Mouse (Mus musculus) T-helper 2 cell (primary cell): ENCODE measurements around the gene Erh.

Experiments
- in situ Hi-C: fragments of 300-600 bp; cut with MboI, MseI; formaldehyde crosslinking; loops from one replicate; pipeline ENCODE4 v1.15.1; 2025; ENCODE audit warnings: high pct_unique_total_duplicates

Gene Erh

DNA sequence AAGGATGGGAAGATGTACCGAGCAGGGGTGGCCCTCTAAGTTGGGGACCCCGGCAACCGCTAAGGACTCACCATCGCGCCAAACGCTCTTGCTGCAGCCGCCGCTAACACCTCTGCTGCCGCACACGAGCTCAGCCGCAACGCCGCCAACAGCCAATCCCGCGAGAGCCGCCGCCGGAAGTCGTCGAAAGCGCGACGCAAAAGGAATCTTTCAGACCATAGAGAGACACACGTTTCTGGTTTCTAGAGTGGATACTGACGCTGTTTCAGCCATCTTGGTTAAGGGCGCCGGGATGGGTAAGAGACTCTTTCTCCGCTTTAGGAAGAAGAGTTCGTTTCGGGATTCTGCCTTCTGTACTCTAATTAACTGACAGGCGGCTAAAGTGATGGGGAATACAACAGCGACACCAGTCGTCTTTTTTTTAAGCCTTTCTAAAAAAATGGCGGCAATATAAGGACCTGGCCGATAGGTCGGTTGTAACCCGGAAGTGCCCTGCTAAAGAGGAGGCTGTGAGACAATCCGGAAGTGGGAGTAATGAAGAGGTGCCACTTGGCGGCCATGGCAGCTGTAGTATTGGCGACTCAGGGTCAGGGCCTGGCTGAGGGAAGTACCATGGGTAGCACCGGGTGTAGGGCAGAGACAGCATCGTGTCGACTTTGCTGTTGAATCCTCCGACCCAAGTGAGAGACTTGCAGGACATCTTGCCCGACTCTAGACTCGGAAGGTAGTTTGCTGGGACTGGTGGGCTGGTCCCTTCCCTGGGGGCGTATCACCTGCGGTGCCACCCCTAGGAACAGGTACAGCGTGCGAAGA, at the start of gene Erh, which contains the start of gene Slc39a9:
Erh (minus strand) TSS at position 649 of the 813 bp plus-strand sequence.
Slc39a9 (plus strand) TSS at position 191 of the 813 bp plus-strand sequence.
- in situ Hi-C loops: no loop called here

DNA sequence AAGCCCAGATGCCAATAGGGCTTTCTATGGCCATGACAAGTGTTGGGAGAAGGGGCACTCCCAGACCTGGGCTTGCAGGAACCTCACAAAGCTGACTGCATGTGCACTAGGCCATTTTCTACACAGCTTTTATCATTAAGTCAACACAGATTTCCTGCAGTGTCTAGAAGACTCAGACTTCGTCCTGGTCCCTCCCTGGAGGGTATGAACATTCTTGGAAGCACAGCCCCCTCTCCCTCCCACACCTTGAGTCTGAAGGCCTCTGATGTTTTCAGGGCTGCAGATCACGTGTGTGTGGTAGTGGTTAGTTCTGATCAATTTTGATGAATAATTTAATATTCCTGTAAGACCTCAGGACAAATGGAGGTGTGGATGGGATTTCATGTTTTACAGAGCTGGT, 49.6 kb upstream of the Erh start:
- in situ Hi-C loops: no loop called here

DNA sequence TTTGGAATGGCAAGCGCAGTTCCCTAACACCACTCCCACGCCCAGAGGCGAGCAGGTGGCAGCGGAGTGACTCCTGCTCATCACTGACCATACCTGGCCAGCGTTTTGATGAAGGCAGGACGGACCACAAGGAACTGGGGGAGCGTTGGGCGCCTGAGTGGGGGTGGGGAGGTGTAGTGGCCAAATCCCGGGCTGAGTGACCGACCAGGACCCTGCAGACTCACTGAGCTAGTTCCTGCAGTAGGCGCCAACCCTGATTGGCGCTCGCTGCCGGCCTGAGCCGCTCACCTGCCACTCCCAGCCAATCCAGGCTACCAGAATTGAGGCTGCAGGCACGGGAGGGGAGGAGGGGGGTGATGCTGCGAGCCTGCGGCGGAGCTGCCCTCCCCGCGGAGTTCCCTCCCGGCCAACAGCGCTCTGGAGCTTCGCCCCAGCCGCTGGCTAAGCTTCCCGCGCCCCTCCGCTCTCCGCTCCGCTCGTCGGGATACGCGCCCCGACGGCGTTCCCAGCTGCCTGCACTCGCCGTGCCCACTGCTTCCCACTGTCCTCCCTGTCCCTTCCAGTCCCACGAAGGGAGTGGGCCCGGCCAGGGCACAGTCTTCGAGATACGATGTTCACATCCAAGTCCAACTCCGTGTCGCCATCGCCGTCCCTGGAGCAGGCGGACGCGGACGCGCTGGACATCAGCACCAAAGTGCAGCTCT, 48.3 kb upstream of the Erh start, which contains the start of gene Plekhd1:
Plekhd1 (plus strand) TSS at position 323 of the 704 bp plus-strand sequence.
- in situ Hi-C loops: no loop called here

DNA sequence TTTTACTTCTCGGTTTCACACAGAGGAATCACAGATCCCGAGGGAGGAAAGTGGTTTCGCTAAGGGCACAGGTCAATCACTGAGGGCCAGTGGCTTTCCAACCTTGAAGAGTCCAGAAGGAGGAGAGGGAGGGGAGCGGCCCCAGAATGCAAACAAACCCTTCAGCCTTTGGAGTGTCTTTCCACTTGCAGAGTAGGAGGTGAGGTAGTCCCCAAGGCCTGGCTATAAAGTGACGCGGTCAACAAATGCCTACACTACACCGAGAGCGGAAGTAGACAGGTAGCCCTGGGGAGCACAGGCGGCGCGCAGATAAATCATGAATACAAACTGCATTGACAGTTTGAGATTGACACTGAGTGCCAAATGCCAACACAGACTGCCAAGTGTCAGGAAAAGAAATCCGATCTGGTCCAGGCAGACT, 47.5 kb upstream of the Erh start:
- in situ Hi-C loops: no loop called here

DNA sequence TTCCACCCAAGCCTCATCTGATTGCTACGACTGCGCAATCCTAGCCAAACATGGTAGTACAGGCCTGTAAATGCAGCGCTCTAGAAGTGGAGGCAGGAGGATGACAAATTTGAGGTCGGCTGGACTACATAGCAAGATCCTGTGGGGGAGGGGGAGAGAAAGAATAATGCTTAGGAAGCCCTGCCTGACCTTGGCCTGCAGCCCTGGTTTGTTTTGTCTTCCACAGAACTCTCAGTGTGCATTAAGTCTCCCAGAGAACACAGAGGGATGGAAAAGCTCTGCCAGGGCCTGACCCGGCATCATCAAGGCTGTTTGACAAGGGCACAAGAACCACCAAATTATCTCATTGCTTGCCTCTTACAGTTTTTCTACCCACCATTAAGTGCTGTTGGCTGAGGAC, 45.6 kb upstream of the Erh start:
- in situ Hi-C loops: no loop called here

DNA sequence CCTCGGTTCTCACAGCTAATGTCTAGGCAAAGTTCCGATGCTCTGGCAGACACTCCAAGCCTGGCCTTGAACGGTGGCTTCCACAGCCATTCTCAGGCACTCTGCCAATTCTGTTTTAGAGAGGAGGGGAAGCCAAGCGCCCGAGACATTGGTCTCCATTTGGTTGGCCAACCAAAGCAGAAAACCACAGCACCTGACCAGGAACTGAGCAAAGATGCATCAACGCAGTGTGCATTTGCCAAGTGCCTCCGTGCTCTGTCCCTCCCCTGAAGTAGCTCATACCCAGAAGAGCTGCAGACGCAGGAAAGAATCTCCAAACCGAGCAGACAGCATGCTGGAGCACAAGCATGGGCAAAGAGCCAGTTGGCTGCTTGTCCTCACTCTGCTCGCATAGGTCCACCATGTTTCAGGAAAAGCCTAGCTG, 43.7 kb upstream of the Erh start:
- in situ Hi-C loops: no loop called here

DNA sequence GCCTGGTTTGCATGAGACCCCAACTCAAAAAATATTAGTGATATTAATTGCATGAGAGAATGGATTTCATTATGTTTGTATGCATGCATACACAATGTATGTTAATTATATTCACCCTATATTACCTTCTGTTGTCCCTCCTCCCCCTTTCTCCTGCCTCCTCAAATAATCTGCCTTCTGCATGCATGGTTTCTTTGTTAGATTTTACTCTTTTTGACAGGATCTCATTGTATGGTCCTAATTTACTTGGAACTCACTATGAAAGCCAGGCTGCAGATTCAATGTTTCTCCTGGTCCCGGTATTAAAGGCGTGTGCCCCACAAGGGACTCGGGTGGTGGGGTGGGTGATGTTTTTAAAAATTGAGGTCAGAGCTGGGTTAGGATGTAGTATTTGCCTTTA, 40.2 kb upstream of the Erh start:
- in situ Hi-C loops: no loop called here

DNA sequence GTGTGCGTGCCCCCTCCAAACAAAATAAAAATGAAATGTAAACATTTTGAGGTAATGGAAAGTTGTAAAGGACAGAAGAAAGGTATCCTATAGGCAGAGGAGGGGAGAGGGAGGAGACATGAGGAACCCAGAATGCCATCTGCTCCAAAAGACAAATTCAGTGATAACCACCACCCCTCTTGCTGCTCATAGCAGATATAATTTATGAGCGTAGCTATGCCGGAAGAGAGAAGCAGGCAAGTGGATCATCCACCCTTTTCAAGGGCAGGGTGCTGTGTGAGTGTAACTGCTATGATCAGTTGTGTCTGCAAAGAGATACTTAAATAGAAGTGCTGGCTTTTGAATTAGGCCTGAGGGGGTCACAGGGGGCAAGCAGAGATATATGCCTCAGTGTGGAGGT, 39.4 kb upstream of the Erh start:
- in situ Hi-C loops: no loop called here

DNA sequence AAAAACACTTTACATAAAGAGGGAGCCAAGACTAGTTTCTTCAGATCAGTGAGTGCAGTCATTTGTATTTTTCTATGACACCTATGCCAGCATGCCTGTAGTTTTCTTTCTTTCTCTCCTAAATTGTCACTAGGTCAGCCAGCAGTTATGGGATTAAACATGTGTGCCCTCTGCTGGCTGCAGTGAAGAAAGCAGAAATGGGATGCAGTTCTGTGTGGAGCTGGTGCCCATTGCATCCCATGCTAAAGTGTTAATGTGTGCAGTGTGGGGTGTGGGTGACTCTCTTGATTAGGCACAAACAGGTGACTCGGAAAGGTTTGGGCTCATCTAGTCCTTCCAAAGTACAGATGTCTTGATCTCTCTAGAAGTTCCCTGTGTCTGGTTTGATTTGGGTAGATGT, 37.2 kb upstream of the Erh start:
- in situ Hi-C loops: no loop called here

DNA sequence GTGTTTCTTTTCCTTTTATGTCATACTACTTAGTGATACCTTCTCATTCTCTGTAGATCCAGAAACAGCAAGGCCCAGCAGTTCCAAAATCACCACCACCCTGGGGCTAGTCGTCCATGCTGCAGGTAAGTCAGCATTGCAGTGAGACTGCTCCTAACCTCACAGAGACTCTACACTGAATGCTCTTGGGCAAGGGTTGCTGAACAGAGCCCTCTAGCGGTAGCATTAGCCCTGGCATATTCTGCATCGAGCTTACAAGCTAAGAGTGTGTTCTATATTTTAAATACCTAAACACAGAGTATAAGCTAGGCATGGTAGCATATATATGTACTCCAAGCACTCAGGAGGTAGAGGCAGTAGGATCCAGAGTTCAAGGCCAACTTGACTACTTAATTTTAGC, 29.0 kb upstream of the Erh start:
- in situ Hi-C loops: loop anchor here (5.0 kb wide), 1 partner anchor 66 kb away; no protein-coding TSS in a partner anchor

DNA sequence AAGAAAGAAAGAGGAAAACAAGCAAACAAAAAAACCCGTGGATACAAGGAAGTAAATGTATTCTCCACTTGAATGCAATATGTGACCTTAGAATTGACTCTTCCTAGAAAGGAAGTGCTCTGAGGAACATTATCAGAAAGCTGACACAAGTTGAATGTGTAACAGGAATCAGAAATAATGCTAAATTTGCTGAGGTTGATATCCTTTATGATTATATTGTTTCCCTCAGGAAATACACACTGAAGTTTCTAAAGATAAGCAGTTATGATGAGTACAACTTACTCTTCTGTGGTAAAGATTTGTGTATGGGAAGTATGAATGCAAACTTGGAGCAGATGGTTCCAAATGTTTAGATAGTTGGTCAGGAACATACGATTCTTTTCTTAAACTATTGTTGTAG, 24.2 kb upstream of the Erh start:
- in situ Hi-C loops: no loop called here

DNA sequence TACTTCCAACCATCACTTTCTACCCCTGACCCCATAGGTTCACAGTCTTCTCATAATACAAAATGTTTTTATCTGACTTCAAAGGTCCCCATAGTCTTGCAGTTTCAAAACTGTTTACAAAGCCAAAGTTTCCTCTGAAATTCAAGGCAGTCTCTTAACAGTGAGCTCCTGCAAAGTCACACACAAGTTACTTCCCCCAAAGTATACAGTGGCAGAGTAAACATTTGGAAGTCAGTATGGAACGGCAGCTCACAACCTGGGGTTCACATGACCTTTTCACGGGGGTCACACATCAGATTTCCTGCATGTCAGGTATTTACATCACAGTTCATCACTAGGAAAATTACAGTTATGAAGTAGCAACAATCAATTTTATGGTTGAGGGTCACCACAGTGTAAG, 19.8 kb upstream of the Erh start:
- in situ Hi-C loops: no loop called here

DNA sequence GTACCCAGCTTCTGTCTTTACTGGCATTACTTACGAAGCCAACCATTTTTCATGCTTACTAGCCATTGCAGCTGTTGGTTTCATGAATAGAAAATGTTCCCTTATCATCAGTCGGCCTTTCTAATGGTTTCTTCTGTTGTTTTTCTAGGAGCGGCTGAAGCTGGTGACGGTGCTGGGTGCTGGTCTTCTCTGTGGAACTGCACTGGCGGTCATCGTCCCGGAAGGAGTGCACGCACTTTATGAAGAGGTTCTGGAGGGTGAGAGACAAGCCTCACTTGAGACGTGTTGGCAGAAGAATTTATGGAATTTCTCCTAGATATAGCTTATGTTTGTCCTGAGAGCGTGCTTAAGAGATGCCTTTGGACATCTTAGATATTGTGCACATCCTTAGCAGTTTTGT, 18.2 kb upstream of the Erh start:
- in situ Hi-C loops: no loop called here

DNA sequence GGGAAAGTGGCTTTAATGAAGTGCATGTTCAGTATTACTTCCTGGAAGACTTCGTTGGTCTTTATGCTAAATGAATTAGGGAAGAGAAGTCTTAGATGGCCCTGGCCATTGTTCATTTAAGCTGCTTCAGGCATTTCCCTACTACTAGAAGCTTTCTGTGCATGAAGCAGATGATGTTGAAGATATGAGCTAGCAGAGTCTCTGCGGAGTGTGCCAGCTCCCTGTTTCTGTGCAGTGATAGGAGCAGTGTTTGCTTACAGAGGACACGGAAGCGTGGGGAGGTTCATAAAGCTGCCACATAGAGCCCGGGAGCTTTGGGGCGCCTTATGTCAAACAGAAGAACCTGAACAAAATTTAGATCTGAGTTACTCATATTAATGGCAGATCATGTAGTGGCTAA, 14.5 kb upstream of the Erh start:
- in situ Hi-C loops: no loop called here

DNA sequence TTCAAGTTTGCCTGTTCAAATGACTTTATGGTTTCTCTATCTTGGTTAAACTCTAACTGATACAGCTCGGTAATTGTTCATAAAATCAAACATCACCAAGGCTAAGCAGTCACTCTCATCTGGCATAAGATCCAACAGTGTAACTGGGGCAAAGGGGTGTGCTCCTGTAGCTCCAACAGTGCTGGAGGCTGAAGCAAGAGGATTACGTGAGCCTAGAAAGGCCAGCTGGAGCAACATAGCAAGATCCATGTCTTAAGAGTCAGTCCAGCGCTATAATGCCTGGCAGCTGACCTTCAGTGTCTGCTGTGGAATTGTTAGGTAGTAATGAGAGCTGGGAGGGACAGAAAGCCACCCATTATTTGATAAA, 10.5 kb upstream of the Erh start:
- in situ Hi-C loops: no loop called here

DNA sequence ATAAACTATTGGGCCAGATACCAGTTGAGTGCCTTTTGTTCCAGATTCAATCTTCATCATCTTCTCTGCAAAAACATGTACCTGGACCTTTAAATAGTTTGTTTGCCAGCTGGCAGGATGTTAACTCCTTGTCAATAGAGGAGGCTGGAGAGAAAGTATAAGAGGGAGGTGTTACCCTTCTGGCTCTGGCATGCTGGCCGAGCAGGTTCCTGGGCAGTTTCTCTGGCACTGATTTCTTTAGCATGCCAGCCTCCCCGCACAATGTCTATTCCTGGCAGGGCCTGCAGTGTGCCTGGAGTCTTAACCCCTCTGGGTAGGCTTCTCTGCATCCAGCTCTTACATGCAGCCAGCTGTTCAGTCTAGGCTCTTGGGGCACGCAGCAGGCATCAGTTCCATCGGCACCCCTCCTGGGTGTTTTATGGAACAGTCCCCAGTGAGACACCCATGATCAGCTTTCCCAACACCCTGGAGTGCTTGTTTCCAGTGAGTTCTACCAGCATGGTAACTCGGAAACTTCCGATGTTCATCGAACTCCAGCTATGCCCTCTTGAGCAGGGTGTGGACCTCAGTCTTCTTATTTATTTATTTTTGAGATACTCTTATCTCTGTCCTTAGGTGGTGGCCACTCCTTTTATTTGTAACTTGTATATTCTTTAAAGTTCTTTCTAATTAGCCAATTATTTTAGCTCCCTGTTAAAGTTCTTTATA, 10.0 kb upstream of the Erh start:
- in situ Hi-C loops: no loop called here

DNA sequence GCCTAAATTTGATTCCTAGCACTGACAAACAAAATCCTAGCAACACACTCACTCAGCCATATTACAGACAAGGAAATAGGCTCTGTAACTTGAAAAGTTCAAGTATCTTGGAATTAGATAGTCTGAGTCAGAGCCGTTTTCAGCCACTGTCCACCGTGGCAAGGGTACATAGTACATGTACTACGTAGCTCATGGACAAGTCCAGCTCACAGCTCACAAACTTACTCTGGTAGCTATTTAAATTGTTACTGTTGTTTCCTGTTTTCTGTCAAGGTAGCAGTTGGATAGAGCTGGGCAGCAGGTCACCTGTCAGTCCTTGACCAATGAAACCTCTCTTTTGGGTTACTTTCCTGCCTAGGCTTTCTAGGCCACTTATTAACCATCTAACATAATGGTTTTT, 2.2 kb upstream of the Erh start:
- in situ Hi-C loops: no loop called here

DNA sequence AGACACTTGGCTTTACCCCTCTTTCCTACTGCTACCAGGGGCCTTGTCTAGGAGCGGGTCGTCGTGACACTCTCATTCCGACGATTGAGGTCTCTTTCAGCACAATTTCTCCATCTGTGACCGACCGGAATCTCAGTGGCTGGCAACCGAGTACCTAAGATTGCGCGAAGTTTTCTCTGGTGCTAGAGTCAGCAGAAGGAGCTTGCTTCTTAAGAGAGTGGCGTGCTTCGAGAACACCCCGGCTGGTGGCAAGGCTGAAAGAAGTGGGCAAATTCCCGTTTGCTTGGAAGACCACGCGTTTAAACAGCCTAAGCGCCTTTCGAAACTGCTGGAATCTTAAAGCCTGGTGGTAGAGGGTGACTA, 346 bp upstream of the Erh start:
- in situ Hi-C loops: no loop called here

DNA sequence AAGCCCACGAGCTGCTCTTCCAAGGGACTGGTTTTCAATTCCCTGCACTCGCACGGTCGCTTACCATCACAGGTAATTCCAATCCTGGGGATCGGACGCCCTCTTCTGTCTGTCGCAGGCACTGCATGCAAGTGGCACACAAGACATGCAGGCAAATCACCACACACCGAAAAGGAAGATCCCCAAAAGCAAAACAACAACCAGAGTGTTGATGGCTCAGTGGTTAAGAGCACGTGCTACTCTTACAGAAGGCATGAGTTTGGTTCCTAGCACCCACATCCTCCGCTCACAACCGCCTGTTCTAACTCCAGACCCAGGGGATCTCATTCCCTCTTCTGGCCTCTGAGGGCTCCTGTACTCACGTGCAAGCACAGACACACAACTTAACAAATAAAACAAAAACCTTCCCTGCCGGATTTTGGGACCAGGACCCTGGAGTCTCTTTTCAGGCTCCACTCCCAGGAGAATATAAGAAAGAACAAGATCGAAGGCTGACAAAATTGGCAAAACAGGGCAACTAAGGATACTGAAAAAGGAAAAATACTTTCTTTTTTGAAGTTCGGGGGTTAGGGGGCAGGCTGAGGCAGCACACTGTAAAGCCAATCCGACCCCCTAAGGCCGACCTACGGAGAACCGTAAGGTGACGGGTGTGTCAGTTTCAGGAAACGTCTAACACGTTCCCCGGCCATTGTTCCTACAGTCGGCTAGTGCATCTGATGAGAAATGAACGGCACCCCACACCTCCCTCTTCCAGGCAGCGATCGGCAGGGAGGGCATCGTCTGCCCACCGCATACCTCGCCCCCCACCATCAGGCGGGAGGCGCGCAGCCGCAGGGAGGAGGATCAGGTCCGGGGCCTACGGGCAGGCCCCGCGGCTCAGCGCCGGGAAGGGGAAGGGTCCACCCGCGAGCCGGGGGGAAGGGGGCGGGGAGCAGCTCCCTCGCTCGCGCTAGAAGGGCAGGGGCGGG, 1.1 kb downstream of the Erh start:
- in situ Hi-C loops: no loop called here

DNA sequence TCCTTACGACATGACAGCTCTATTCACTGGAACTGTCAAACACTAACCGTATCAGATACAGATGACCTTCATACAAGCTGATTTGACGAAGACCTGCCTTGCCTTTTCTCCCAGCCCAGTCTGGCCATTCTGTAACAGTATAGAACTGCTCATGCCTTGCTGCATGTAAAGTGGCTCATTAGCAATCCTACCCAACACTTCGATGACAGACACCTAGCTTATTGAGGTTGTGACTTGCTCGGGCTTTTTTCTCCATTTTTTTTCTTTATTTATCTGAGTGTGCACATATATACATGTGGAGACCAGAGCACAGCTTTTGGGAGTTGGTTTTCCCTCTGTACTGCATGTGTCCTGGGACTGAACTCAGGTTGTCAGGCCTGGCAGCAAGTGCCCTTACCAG, 12.4 kb downstream of the Erh start:
- in situ Hi-C loops: no loop called here

DNA sequence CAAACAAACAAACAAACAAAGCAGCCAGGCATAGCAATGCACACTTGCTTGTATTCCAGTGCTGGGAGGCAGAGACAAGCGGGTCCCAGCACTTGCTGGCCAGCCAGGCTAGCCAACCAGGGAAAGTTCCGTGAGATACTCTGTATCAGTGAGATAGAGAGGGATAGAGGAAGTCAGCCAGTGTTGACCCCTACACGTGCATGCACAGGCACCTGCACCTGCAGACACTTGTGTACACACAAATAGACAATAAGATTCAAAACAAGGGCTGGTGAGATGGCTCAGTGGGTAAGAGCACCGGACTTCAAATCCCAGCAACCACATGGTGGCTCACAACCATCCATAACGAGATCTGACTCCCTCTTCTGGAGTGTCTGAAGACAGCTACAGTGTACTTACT, 23.6 kb downstream of the Erh start:
- in situ Hi-C loops: no loop called here
